In genomic region chr12:116963906-116964305, GRCm38 (mm10) we compare ENCODE assay signal across 17 mouse cellular contexts.
DNase-seq lines count a peak whose midpoint lies in the region; ATAC-seq lines count a peak whose summit lies in the region.
"Had no signal": no experiment of that assay in that cellular context is flagged by ENCODE, and none has a peak within 500 bp of the region (broad histone marks: within the 10 kb centered on the region; RNA-seq: fewer than 3 reads in every experiment).

No protein-coding gene starts in this region.

- DNase-seq in cerebellum, postnatal 4 days (ENCODE audit: low spot score in 2 of 2): no peak
- peak; percentile 16 for DNase-seq in cerebellum, adult 8-10 months
- DNase-seq in cerebellum, postnatal 10 days: peak; percentile 9 to 17
- no peak for DNase-seq in gastrocnemius, adult 18-20 months (ENCODE audit: low spot score)
- no peak for DNase-seq in spleen, postnatal 14 days (ENCODE audit: low spot score in 2 of 2)
- DNase-seq: adrenal gland, postnatal 10 days; adrenal gland, postnatal 36 days; embryo, embryonic 11 days; gastrocnemius, postnatal 10 days; gastrocnemius, postnatal 36 days; heart, adult 11 months; kidney, adult 11 months; kidney, adult 8-10 months had no signal

- peak; percentile 39; the same call in 1 of the 2 replicates for ATAC-seq in cerebellum, adult (ENCODE audit: insufficient number of reproducible peaks, low FRiP score, low TSS enrichment)
- ATAC-seq: forebrain, embryonic 15.5 days; hindbrain, embryonic 16.5 days; intestine, embryonic 15.5 days had no signal

Comparison
In these comparisons a context has a peak if more than half of its experiments do, and no peak if none do; other contexts are left out.
1. DNase-seq: peak in cerebellum, adult 8-10 months (single experiment) and cerebellum, postnatal 10 days (2 of 2); none in cerebellum, postnatal 4 days (0 of 2), gastrocnemius, adult 18-20 months (single experiment) and spleen, postnatal 14 days (0 of 2).